Mouse (Mus musculus) ovary, adult 18-20 months (tissue): ENCODE data around the gene Ccdc74a.
A peak's percentile ranks its signal among the peaks of the same experiment; 100 is the strongest.
"Not testable (repeated sequence)": the region's sequence is repeated elsewhere in the genome, so short reads cannot be mapped to it uniquely, and the experiment has no call there.

Source experiments
- DNase-seq: peaks from one replicate; pipeline ENCODE4 v3.0.0; 2022; ENCODE audit warnings: low spot score, mixed read lengths

Gene Ccdc74a

GRCm38 (mm10) chr16:17646310-17647114 is at the start of gene Ccdc74a:
TSS of gene Ccdc74a (plus strand) at chr16:17646470.
- DNase-seq, result peak; percentile 80

- DNase-seq, result no peak
Observed at GRCm38 (mm10) chr16:17600944-17601562, 45.2 kb upstream of the Ccdc74a start.

GRCm38 (mm10) chr16:17604941-17605340 is 41.3 kb upstream of the Ccdc74a start:
- DNase-seq, result no peak

GRCm38 (mm10) chr16:17605684-17606083 is 40.6 kb upstream of the Ccdc74a start:
- no peak for DNase-seq

- no peak for DNase-seq
Observed at GRCm38 (mm10) chr16:17611383-17611782, 34.9 kb upstream of the Ccdc74a start.

- not testable (repeated sequence) for DNase-seq
Observed at GRCm38 (mm10) chr16:17614740-17615139, 31.5 kb upstream of the Ccdc74a start.

GRCm38 (mm10) chr16:17616212-17616611 is 30.1 kb upstream of the Ccdc74a start:
- DNase-seq, result no peak

- DNase-seq, result no peak
Observed at GRCm38 (mm10) chr16:17617922-17618565, 28.2 kb upstream of the Ccdc74a start.

GRCm38 (mm10) chr16:17619198-17620105 is 26.8 kb upstream of the Ccdc74a start, which contains the start of gene Smpd4:
TSS of gene Smpd4 (plus strand) at chr16:17619354.
- DNase-seq, result peak; percentile 72

GRCm38 (mm10) chr16:17621936-17622335 is 24.3 kb upstream of the Ccdc74a start:
- no peak for DNase-seq

- DNase-seq, result no peak
Observed at GRCm38 (mm10) chr16:17625488-17626268, 20.6 kb upstream of the Ccdc74a start.

GRCm38 (mm10) chr16:17626269-17626555 is 20.1 kb upstream of the Ccdc74a start:
- no peak for DNase-seq

- DNase-seq, result no peak
Observed at GRCm38 (mm10) chr16:17632580-17632979, 13.7 kb upstream of the Ccdc74a start.

GRCm38 (mm10) chr16:17633481-17634181 is 12.6 kb upstream of the Ccdc74a start:
- DNase-seq, result no peak

GRCm38 (mm10) chr16:17636904-17637303 is 9.4 kb upstream of the Ccdc74a start:
- DNase-seq, result no peak

- DNase-seq, result no peak
Observed at GRCm38 (mm10) chr16:17637610-17638009, 8.7 kb upstream of the Ccdc74a start.

GRCm38 (mm10) chr16:17638036-17638628 is 8.1 kb upstream of the Ccdc74a start:
- no peak for DNase-seq

- no peak for DNase-seq
Observed at GRCm38 (mm10) chr16:17639081-17639480, 7.2 kb upstream of the Ccdc74a start.

GRCm38 (mm10) chr16:17639951-17640350 is 6.3 kb upstream of the Ccdc74a start:
- DNase-seq, result no peak

- no peak for DNase-seq
Observed at GRCm38 (mm10) chr16:17640706-17641105, 5.6 kb upstream of the Ccdc74a start.
